Mouse (Mus musculus) kidney, postnatal 10 days (tissue): ENCODE results near the gene Jazf1.

ENCODE experiments used
- DNase-seq: peaks from one replicate; pipeline ENCODE4 v3.0.0; 2021; ENCODE audit warnings: mixed read lengths

The Jazf1 gene

GRCm38 (mm10) chr6:52954441-52954840 is 114.0 kb downstream of the Jazf1 start:
- DNase-seq: peak; percentile 71

- DNase-seq: no peak
Observed at GRCm38 (mm10) chr6:52952526-52952900, 115.9 kb downstream of the Jazf1 start.

- no peak for DNase-seq
Observed at GRCm38 (mm10) chr6:52951871-52952525, 116.4 kb downstream of the Jazf1 start.

GRCm38 (mm10) chr6:52950371-52950770 is 118.1 kb downstream of the Jazf1 start:
- DNase-seq: no peak

- no peak for DNase-seq
Observed at GRCm38 (mm10) chr6:52942534-52942933, 125.9 kb downstream of the Jazf1 start.

GRCm38 (mm10) chr6:52942101-52942500 is 126.3 kb downstream of the Jazf1 start:
- no peak for DNase-seq

- no peak for DNase-seq
Observed at GRCm38 (mm10) chr6:52937916-52938315, 130.5 kb downstream of the Jazf1 start.

GRCm38 (mm10) chr6:52936995-52937394 is 131.4 kb downstream of the Jazf1 start:
- peak; percentile 89 for DNase-seq

- no peak for DNase-seq
Observed at GRCm38 (mm10) chr6:52934021-52934420, 134.4 kb downstream of the Jazf1 start.

- no peak for DNase-seq
Observed at GRCm38 (mm10) chr6:52932603-52933178, 135.7 kb downstream of the Jazf1 start.

GRCm38 (mm10) chr6:52929358-52929757 is 139.1 kb downstream of the Jazf1 start:
- DNase-seq: no peak

- DNase-seq: peak; percentile 40
Observed at GRCm38 (mm10) chr6:52926947-52927346, 141.5 kb downstream of the Jazf1 start.

- no peak for DNase-seq
Observed at GRCm38 (mm10) chr6:52925458-52926042, 142.9 kb downstream of the Jazf1 start.

GRCm38 (mm10) chr6:52921248-52921647 is 147.2 kb downstream of the Jazf1 start:
- no peak for DNase-seq

- no peak for DNase-seq
Observed at GRCm38 (mm10) chr6:52920719-52921118, 147.7 kb downstream of the Jazf1 start.

GRCm38 (mm10) chr6:52919442-52919841 is 149.0 kb downstream of the Jazf1 start:
- DNase-seq: no peak

GRCm38 (mm10) chr6:52918980-52919379 is 149.5 kb downstream of the Jazf1 start:
- peak; percentile 88 for DNase-seq

- DNase-seq: no peak
Observed at GRCm38 (mm10) chr6:52917471-52917870, 151.0 kb downstream of the Jazf1 start.

- peak; percentile 20 for DNase-seq
Observed at GRCm38 (mm10) chr6:52916836-52917376, 151.5 kb downstream of the Jazf1 start.

- no peak for DNase-seq
Observed at GRCm38 (mm10) chr6:52914921-52915320, 153.5 kb downstream of the Jazf1 start.

- DNase-seq: no peak
Observed at GRCm38 (mm10) chr6:52912143-52912918, 156.1 kb downstream of the Jazf1 start.

- DNase-seq: no peak
Observed at GRCm38 (mm10) chr6:52906801-52907200, 161.6 kb downstream of the Jazf1 start.

GRCm38 (mm10) chr6:52905100-52905499 is 163.3 kb downstream of the Jazf1 start:
- no peak for DNase-seq
